Mouse (Mus musculus) heart, embryonic 11.5 days (tissue): Measurements from ENCODE around the gene Tldc2. TPM values are rescaled to one million over a fixed set of nuclear protein-coding genes. Genes with fewer than 3 reads are reported as not detected.

Experiments used
- ATAC-seq: fragments of 200-750 bp; cut with Nextera tagmentation; replicated peaks from 2 replicates; pipeline ENCODE4 v1.8.0; 2017; ENCODE audit warnings: moderate library complexity; ENCODE audit not compliant: insufficient number of reproducible peaks, low FRiP score, low TSS enrichment
- H3K27ac ChIP-seq: fragments of 300-500 bp; sonication (generic); 2 replicates; pipeline ENCODE4 v1.5.1; 2014; ENCODE audit warnings: mild to moderate bottlenecking, low read depth, low read length
- H3K27me3 ChIP-seq: fragments of 300-500 bp; sonication (generic); 2 replicates; pipeline ENCODE4 v1.6.1; 2014; ENCODE audit warnings: mild to moderate bottlenecking, low read length, mixed read lengths; ENCODE audit not compliant: control insufficient read depth, insufficient read depth
- H3K36me3 ChIP-seq: fragments of 300-500 bp; sonication (generic); 2 replicates; pipeline ENCODE4 v1.6.1; 2014; ENCODE audit warnings: mild to moderate bottlenecking, low read length, moderate library complexity, mixed read lengths; ENCODE audit not compliant: control insufficient read depth, insufficient read depth
- H3K4me1 ChIP-seq: fragments of 300-500 bp; sonication (generic); 2 replicates; pipeline ENCODE4 v1.6.1; 2014; ENCODE audit warnings: low read length; ENCODE audit not compliant: control insufficient read depth, insufficient read depth
- H3K4me2 ChIP-seq: fragments of 300-500 bp; sonication (generic); 2 replicates; pipeline ENCODE4 v1.6.1; 2014; ENCODE audit warnings: mild to moderate bottlenecking, moderate library complexity
- H3K4me3 ChIP-seq: fragments of 300-500 bp; sonication (generic); 2 replicates; pipeline ENCODE4 v1.5.1; 2014; ENCODE audit warnings: low read depth, low read length
- H3K9ac ChIP-seq: fragments of 300-500 bp; sonication (generic); 2 replicates; pipeline ENCODE4 v1.6.1; 2014; ENCODE audit warnings: mild to moderate bottlenecking, low read depth, low read length, moderate library complexity
- H3K9me3 ChIP-seq: fragments of 300-500 bp; sonication (generic); replicated peaks from 2 replicates; pipeline ENCODE4 v1.6.1; 2016; ENCODE audit warnings: low read length; ENCODE audit not compliant: control insufficient read depth
- WGBS: fragments of 180-500 bp; shearing (Covaris S2); extraction: QIAGEN DNeasy Blood & Tissue Kit; methylation state at CpG from one replicate; pipeline ENCODE4 v1.1.7; 2014; ENCODE audit not compliant: insufficient replicate concordance; 5-methylcytosine and 5-hydroxymethylcytosine counted together
- polyA plus RNA-seq: library from polyadenylated mRNA; unstranded; fragments of >200 nt; fragmentation: Nextera tagmentation; extraction: Ambion mirVana; gene quantifications from 2 replicates; pipeline ENCODE4 v1.2.1, GENCODE M21; 2014

The Tldc2 gene
- polyA plus RNA-seq, 1 experiment from 2014 or later, result 0.26 TPM

DNA sequence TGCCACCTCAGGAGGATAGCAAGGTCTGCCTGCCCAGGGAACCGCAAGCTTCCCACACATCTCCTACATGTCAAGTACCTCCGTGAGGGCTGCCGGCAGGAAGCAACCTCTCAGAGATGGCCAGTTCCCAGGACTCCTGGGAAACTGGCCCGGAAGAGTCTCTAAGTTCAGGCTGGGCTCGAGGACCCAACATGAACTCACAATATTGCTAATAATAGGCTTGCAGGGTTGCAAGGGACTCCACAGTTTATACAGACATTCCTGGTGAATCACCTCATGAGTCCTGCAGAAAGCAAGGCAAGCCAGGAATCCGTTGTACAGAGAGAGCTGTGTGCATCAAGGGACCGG is 21.0 kb upstream of the Tldc2 start:
- H3K4me2 ChIP-seq, result no peak overlapping the region
- H3K36me3 ChIP-seq, result no peaks in the 10 kb centered on the region
- peaks cover 60% of the 10 kb centered on the region for H3K4me1 ChIP-seq
- no peaks in the 10 kb centered on the region for H3K27me3 ChIP-seq
- no peak for ATAC-seq
- H3K9ac ChIP-seq, result no peak overlapping the region
- 38% methylated on average over 7 of the region's 7 CpGs for WGBS
- no peaks in the 10 kb centered on the region for H3K9me3 ChIP-seq
- H3K4me3 ChIP-seq, result no peak overlapping the region
- H3K27ac ChIP-seq, result peak overlapping the region; percentile 65

DNA sequence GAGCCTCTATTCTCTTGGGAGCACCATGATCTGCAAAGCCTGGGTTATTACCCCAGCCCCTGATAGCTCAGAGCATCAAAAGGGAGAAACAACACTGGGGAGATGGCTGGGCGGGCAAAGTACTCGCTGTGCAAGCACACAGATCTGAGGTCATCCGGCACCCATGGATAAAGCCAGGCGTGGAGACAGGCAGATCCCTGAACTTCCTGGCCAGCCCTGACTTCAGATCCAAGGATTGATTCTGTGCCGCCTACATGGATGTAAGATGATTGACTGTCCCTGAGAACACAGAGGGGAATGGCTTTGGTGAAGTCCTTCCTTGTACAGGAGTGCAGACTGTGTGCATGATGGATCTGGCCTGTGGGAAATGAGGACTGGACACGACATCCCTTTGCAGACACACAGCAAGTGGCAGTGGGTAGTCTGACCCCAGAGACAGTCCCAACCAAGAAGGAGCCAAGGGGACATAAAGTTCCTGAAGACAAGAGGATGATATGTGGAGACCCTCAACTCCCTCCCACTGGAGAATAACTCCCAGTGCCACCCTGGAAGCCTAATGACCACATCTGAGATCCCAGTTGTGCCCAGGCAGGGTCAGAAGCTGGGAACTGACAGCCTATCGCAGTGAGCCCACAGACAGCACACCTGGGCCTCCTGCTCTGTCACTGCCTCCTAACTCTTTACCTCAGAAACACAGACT is 20.0 kb upstream of the Tldc2 start:
- Histone ChIP-seq H3K36me3 (no peaks in the 10 kb centered on the region), H3K9ac (0 out of 2 replicates have a peak overlapping the region, but pooled peaks have one; percentile 17), H3K27me3 (no peaks in the 10 kb centered on the region), H3K4me3 (no peak overlapping the region), H3K9me3 (no peaks in the 10 kb centered on the region), H3K4me2 (no peak overlapping the region), H3K27ac (no peak overlapping the region), H3K4me1 (peaks cover 70% of the 10 kb centered on the region)
- WGBS, result 72% methylated on average over 7 of the region's 7 CpGs
- no peak for ATAC-seq

DNA sequence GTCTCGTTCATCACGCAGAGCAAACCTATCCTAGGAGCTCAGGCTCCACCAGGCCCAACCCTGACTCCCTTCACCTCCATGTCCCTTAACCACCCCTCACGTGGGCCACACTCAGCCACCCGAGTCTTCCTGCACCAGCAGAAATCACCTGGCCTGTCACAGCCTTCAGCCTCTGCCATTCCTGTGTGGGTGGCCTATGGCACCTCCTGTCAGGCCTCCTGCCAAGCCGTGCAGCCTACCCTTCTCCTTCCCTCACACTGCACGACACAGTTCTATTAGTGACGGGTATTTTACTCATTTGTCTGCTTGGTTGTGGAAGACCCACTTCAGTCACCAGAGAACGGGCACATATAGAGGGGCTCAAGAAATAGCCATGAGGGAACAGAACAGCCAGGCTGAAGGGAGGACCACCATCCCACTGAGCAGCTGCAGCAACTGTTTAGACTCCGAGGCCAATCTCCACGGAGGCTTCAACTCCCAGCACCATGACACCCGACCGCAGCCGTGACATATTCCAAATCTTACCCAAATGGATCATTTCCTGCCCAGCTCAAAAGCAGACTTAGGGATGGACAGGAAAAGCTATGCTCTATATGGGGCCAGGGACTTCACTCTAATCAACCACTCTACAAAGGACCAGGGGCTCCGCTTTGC is 18.0 kb upstream of the Tldc2 start:
- H3K27me3 ChIP-seq, result no peaks in the 10 kb centered on the region
- H3K36me3 ChIP-seq, result no peaks in the 10 kb centered on the region; the same call in 1 of the 2 replicates
- H3K27ac ChIP-seq, result peak overlapping the region; percentile 83
- H3K4me1 ChIP-seq, result peaks cover 86% of the 10 kb centered on the region
- ATAC-seq, result no peak
- peak overlapping the region; percentile 39; the same call in 1 of the 2 replicates for H3K9ac ChIP-seq
- H3K4me3 ChIP-seq, result no peak overlapping the region
- no peak overlapping the region for H3K4me2 ChIP-seq
- H3K9me3 ChIP-seq, result no peaks in the 10 kb centered on the region
- WGBS, result 73% methylated on average over 14 of the region's 14 CpGs

DNA sequence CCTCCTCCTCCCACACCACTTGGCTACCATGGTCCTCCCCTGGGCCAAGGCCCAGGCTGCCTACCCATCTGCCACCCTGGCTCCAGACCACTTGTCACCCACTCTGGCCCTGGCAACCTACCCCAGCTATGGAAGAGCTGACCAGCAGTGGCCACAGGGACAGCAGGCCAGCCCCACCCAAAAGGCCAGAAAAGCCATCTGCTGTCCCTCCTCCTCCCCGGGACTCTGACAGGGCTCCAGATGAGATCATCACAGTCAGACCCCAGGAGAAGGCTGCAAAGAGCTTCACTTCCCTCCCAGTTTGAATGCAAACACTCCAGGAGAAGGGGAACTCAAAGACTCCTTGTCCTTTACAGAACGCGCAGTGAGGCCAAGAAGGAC is 17.5 kb upstream of the Tldc2 start:
- no peak overlapping the region for H3K4me2 ChIP-seq
- H3K36me3 ChIP-seq, result no peaks in the 10 kb centered on the region; the same call in 1 of the 2 replicates
- WGBS, result 42% methylated on average over 3 of the region's 3 CpGs
- no peaks in the 10 kb centered on the region for H3K27me3 ChIP-seq
- H3K4me3 ChIP-seq, result no peak overlapping the region
- ATAC-seq, result no peak
- H3K9me3 ChIP-seq, result no peaks in the 10 kb centered on the region
- H3K27ac ChIP-seq, result peak overlapping the region; percentile 83
- peaks cover 87% of the 10 kb centered on the region for H3K4me1 ChIP-seq
- peak overlapping the region; percentile 39; the same call in 1 of the 2 replicates for H3K9ac ChIP-seq

DNA sequence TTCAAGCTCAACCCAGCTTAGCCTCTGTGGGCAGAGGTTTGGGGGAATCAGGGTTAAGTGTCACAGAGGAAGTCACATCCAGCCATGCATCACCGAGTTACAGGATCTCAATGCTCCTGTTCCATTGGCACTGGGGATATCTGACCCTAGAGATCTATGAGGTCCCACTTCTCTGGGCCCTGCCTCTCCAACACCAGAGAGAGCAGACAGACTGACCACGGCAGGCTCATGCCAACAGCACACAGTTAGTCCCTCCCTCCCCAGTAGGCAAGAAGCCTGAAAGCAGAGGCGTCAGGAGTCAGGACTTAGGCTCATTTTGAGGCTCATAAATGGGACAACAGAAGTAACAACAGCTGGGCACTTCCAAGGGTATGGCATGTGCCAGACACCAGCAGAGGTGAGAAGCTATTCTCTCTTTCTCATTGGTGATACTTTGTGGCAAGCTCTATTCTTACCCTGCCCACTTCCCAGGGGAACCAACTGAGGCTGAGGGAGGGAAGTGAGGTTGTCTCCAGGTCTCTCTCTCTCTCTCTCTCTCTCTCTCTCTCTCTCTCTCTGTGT is 17.0 kb upstream of the Tldc2 start:
- Histone ChIP-seq H3K4me3 (no peak overlapping the region), H3K9me3 (no peaks in the 10 kb centered on the region), H3K4me1 (peaks cover 90% of the 10 kb centered on the region), H3K9ac (no peak overlapping the region; the same call in 1 of the 2 replicates), H3K27ac (peak overlapping the region; percentile 83), H3K27me3 (no peaks in the 10 kb centered on the region), H3K36me3 (no peaks in the 10 kb centered on the region; the same call in 1 of the 2 replicates), H3K4me2 (no peak overlapping the region)
- ATAC-seq, result no peak
- 45% methylated on average over 3 of the region's 3 CpGs for WGBS

DNA sequence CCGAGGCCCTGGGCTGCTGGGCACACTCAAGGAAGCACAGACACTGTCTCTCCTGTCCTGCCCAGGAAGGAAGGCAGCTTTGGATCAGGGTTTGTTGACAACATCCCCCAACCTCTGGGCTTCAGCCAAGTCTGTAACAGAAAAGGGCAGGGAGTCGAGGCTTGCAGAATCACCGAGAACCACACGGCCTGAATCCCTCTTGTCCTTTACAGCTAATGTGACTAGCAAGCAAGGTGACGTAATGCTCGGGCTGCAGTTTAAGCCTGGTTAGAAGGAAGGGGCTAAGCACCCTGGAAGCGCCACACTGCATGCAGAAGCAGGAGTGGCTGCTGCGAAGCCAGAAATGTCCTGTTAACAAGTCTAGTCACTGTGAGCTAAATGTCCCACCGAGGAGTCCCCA is 16.5 kb upstream of the Tldc2 start:
- peak overlapping the region; percentile 43 for H3K9ac ChIP-seq
- H3K9me3 ChIP-seq, result no peaks in the 10 kb centered on the region
- H3K4me1 ChIP-seq, result peaks cover 90% of the 10 kb centered on the region
- no peaks in the 10 kb centered on the region; the same call in 1 of the 2 replicates for H3K36me3 ChIP-seq
- peak overlapping the region; percentile 25 for H3K4me2 ChIP-seq
- WGBS, result 30% methylated on average over 9 of the region's 9 CpGs
- H3K27me3 ChIP-seq, result no peaks in the 10 kb centered on the region
- H3K27ac ChIP-seq, result peak overlapping the region; percentile 83
- no peak overlapping the region for H3K4me3 ChIP-seq
- no peak for ATAC-seq

DNA sequence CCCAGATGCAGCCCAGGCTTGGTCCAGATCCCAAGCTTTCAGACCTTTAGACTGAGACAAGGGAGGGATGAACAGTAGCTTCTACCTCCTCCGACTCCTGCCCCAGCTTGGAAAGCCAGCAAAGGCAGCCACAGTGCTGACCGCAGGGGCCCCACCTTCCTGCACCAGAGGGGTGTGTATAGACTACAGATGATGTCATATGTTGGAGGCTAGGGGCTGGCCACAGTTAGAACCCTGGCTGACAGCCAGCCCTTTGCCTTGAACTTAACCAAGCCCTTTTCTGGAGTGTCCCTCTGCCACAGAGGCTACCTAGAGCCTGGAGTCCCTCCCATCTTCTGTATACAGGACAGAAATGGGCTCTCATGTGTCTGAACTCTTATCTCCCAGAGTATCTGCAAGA is 15.3 kb upstream of the Tldc2 start:
- no peak overlapping the region for H3K4me3 ChIP-seq
- peak overlapping the region; percentile 43; the same call in 1 of the 2 replicates for H3K9ac ChIP-seq
- WGBS, result 29% methylated on average over 2 of the region's 2 CpGs
- H3K4me1 ChIP-seq, result peaks cover 94% of the 10 kb centered on the region
- H3K9me3 ChIP-seq, result no peaks in the 10 kb centered on the region
- H3K27ac ChIP-seq, result peak overlapping the region; percentile 83
- peak; percentile 48; the same call in 1 of the 2 replicates for ATAC-seq
- no peaks in the 10 kb centered on the region for H3K27me3 ChIP-seq
- peak overlapping the region; percentile 45 for H3K4me2 ChIP-seq
- no peaks in the 10 kb centered on the region; the same call in 1 of the 2 replicates for H3K36me3 ChIP-seq

DNA sequence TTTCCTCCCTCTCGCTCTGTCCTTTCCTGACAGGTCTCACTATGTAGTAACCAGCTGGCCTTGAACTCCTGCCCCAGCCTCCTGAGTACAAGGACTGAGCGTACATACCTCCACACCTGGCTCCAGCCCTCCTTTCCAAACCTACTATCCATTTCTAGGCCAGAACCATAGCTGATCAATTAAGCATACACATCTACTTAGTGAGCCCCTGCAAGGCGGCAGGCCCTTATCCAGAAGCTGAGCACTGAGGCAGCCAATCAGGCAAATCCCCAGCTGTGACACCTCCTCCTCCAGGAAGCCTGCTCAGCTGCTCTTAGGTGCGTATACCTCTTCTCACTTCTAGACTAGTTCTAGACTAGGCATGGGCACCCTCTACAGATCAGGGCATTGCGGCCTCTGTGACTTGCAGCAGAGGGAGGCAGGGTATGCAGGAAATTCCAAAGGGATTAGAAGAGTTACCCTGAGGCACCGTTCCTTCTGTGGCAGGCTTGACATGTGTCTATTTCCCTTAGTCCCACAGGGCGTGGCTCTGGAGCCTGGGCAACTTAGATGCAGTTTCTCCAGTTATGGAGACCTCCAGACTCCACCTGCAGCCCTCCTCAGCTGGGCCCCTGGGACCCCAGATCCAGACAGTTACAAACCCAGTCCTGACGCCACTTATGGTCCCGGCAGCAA is 14.4 kb upstream of the Tldc2 start:
- H3K27ac ChIP-seq, result peak overlapping the region; percentile 29; the same call in 1 of the 2 replicates
- no peak overlapping the region for H3K4me2 ChIP-seq
- 63% methylated on average over 9 of the region's 9 CpGs for WGBS
- H3K4me1 ChIP-seq, result peaks cover 94% of the 10 kb centered on the region
- no peaks in the 10 kb centered on the region; the same call in 1 of the 2 replicates for H3K36me3 ChIP-seq
- H3K9ac ChIP-seq, result no peak overlapping the region
- H3K27me3 ChIP-seq, result no peaks in the 10 kb centered on the region
- no peak overlapping the region for H3K4me3 ChIP-seq
- H3K9me3 ChIP-seq, result no peaks in the 10 kb centered on the region
- no peak for ATAC-seq
